In genomic region chr6:144111561-144111960, GRCm38 (mm10) we compare ENCODE assay signal across 11 mouse cellular contexts.
"Had no signal": no experiment of that assay in that cellular context is flagged by ENCODE, and none has a peak within 500 bp of the region (broad histone marks: within the 10 kb centered on the region; RNA-seq: fewer than 3 reads in every experiment).

No protein-coding gene starts in this region.

- H3K9me3 ChIP-seq: limb, embryonic 13.5 days; midbrain, embryonic 15.5 days; neural tube, embryonic 13.5 days had no signal

- H3K4me2 ChIP-seq: limb, embryonic 13.5 days; midbrain, embryonic 15.5 days; neural tube, embryonic 13.5 days had no signal

- ATAC-seq: midbrain, embryonic 15.5 days had no signal

- H3K27ac ChIP-seq: limb, embryonic 13.5 days; liver, embryonic 14.5 days; midbrain, embryonic 15.5 days; neural tube, embryonic 13.5 days had no signal

- H3K27me3 ChIP-seq: limb, embryonic 13.5 days; midbrain, embryonic 15.5 days; neural tube, embryonic 13.5 days had no signal

- H3K36me3 ChIP-seq: midbrain, embryonic 15.5 days; neural tube, embryonic 13.5 days had no signal

- H3K4me3 ChIP-seq: limb, embryonic 13.5 days; midbrain, embryonic 15.5 days; neural tube, embryonic 13.5 days had no signal

- H3K9ac ChIP-seq: limb, embryonic 13.5 days; liver, embryonic 14.5 days; midbrain, embryonic 15.5 days; neural tube, embryonic 13.5 days had no signal

- DNase-seq: kidney, postnatal 25 days; lung, adult 18-20 months; retina, postnatal 1 day; right cerebral cortex, postnatal 4 days; spleen, adult 18-20 months; thymus, adult 18-20 months; thymus, postnatal 14 days had no signal
